Mouse (Mus musculus): ENCODE data around the gene Vmn2r49.
"Not testable (repeated sequence)": the region's sequence is repeated elsewhere in the genome, so short reads cannot be mapped to it uniquely, and the experiment has no call there.

Vmn2r49 gene

DNA sequence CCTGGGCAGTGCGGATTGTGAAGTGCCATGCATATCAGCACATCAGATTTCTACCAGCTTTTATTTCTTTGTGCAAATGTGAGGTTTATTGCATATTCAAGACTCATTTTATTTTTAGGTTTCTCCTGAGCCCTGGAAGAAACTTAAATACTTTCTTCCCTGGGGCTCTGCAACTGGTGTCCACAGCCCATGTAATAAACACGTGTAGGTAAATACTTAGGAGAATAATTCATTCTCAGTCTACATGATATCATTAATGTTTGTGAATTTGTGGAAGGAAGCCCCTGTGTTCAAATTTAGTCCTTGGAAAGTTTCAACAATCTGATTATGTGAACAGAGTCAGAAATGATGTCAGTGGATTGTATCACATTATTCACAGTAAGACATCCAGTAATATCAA, at the start of gene Vmn2r49:
Gene Vmn2r49 (minus strand): TSS at position 101 of the 400 bp plus-strand sequence.
- DNase-seq (ENCODE audit: low spot score in 2 of 2): not testable (repeated sequence)

DNA sequence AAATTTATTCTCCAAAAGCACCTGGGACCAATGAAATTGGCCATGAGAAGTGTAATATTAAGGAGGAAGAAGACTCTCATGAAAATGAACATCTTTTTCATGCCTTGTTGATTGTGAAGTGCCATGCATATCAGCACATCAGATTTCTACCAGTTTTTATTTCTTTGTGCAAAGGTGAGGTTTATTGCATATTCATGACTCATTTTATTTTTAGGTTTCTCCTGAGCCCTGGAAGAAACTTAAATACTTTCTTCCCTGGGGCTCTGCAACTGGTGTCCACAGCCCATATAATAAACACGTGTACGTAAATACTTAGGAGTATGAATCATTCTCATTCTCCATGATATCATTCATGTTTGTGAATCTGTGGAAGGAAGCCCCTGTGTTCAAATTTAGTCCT, 38.6 kb downstream of the Vmn2r49 start, which contains the start of gene Vmn2r48:
Gene Vmn2r48 (minus strand): TSS at position 101 of the 400 bp plus-strand sequence.
- not testable (repeated sequence) for DNase-seq (ENCODE audit: low spot score in 2 of 2)

Measured in frontal cortex, postnatal 36 days (tissue).